Mouse (Mus musculus) C2C12 (cell line): Measurements from ENCODE around the gene Lpar1. TPM values are rescaled to one million over a fixed set of nuclear protein-coding genes. Genes with fewer than 3 reads are reported as not detected.

Source experiments
- H3K27me3 ChIP-seq: one replicate; pipeline ENCODE4 v1.6.1; 2011; ENCODE audit not compliant: control insufficient read depth, insufficient read depth, insufficient read length
- H3K36me3 ChIP-seq: one replicate; pipeline ENCODE4 v1.6.1; 2011; ENCODE audit not compliant: control insufficient read depth, insufficient read depth
- H3K4me3 ChIP-seq: one replicate; pipeline ENCODE4 v1.5.1; 2011; ENCODE audit warnings: mild to moderate bottlenecking, control low read depth; ENCODE audit not compliant: poor library complexity, insufficient read depth, severe bottlenecking
- H3K79me2 ChIP-seq: one replicate; pipeline ENCODE4 v1.6.1; 2011; ENCODE audit not compliant: control insufficient read depth, insufficient read depth
- H3K79me3 ChIP-seq: one replicate; pipeline ENCODE4 v1.6.1; 2011; ENCODE audit warnings: low read depth, control low read depth
- H3ac ChIP-seq: one replicate; pipeline ENCODE3; 2011; ENCODE audit warnings: low read depth; ENCODE audit not compliant: control insufficient read depth, insufficient read length
- CEBPB ChIP-seq: IDR thresholded peaks from one replicate; pipeline ENCODE4 v1.6.1; 2011; ENCODE audit warnings: low read depth, mild to moderate bottlenecking, control low read depth, moderate library complexity
- CTCF ChIP-seq: IDR thresholded peaks from one replicate; pipeline ENCODE4 v1.5.1; 2011; ENCODE audit not compliant: control insufficient read depth, insufficient read depth, insufficient read length
- FOSL1 ChIP-seq: IDR thresholded peaks from one replicate; pipeline ENCODE4 v1.8.0; 2011; ENCODE audit warnings: mild to moderate bottlenecking, low read length; ENCODE audit not compliant: poor library complexity, insufficient read depth, severe bottlenecking
- MAX ChIP-seq: IDR thresholded peaks from one replicate; pipeline ENCODE4 v1.6.1; 2011; ENCODE audit warnings: mild to moderate bottlenecking, control low read depth
- MYOD1 ChIP-seq: IDR thresholded peaks from one replicate; pipeline ENCODE4 v1.6.1; 2011; ENCODE audit warnings: low read depth; ENCODE audit not compliant: control insufficient read depth, insufficient read length
- MYOG ChIP-seq: IDR thresholded peaks from one replicate; pipeline ENCODE4 v1.6.1; 2011; ENCODE audit not compliant: control insufficient read depth, insufficient read length; ENCODE audit errors: extremely low read depth
- USF1 ChIP-seq: IDR thresholded peaks from one replicate; pipeline ENCODE4 v1.6.1; 2011; ENCODE audit warnings: low read depth, mild to moderate bottlenecking, control low read depth, moderate library complexity
- polyA plus RNA-seq: library from polyadenylated mRNA; unstranded; fragments of >200 nt; fragmentation: generic; extraction: Trizol; gene quantifications from one replicate; pipeline ENCODE4 v1.2.1, GENCODE M21; 2012; ENCODE audit warnings: missing spikeins

Lpar1 gene
- polyA plus RNA-seq, 1 experiment, result 14.4 TPM

GRCm38 (mm10) chr4:58540841-58541240, 12.9 kb downstream of the Lpar1 start:
- H3K36me3 ChIP-seq, result peaks cover 48% of the 10 kb centered on the region
- H3K79me3 ChIP-seq, result peaks cover 14% of the 10 kb centered on the region
- peaks cover 74% of the 10 kb centered on the region for H3K79me2 ChIP-seq
- TF ChIP-seq CEBPB (no peak), MYOG (no peak), FOSL1 (no peak), CTCF (no peak), MYOD1 (no peak), USF1 (no peak), MAX (no peak)
- H3ac ChIP-seq, result no peak overlapping the region
- no peak overlapping the region for H3K4me3 ChIP-seq
- H3K27me3 ChIP-seq, result no peaks in the 10 kb centered on the region

DNA sequence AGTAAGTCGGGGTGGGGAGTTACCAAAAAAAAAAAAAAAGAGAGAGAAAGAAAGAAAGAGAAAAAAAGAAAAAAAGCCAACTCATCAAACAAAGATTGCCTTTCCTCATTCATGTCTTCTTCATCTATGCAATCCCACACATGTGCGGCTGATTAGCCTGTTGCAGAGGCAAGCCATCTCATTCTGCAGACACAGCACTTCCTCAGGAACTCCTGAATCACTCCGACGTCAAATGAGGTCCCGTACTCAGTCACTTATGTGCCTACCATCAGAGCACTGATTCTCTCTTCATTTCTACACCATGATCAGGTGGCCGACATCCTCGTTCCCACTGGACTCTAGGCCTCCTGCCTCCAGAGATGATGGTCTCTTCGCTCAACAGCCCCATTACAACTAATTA, 13.3 kb downstream of the Lpar1 start:
- H3ac ChIP-seq, result no peak overlapping the region
- no peak overlapping the region for H3K4me3 ChIP-seq
- peaks cover 17% of the 10 kb centered on the region for H3K79me3 ChIP-seq
- TF ChIP-seq CTCF (no peak), MYOG (no peak), USF1 (no peak), MAX (no peak), MYOD1 (no peak)
- H3K79me2 ChIP-seq, result peaks cover 72% of the 10 kb centered on the region
- H3K27me3 ChIP-seq, result no peaks in the 10 kb centered on the region
- peaks cover 47% of the 10 kb centered on the region for H3K36me3 ChIP-seq

DNA sequence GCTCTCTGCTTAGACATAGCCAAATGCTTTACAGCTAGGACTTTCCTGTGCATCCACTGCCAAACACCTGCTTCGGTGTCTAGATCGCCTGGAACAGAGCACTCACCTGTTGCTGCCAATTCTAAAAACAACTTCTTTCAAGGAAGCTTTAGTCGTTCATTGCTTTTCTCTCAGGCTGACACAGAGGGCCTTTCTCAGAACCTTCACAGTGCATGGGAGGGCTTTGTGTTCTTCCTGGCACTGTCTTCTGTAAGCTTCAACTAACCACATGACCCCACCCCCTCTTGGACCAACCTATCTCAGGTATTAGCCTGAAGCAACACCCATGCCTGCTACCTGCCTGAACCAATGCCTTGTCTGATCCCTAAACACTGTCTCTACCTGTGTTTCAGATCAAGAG, 15.0 kb downstream of the Lpar1 start:
- H3K4me3 ChIP-seq, result no peak overlapping the region
- peaks cover 44% of the 10 kb centered on the region for H3K36me3 ChIP-seq
- H3ac ChIP-seq, result no peak overlapping the region
- no peaks in the 10 kb centered on the region for H3K27me3 ChIP-seq
- peaks cover 79% of the 10 kb centered on the region for H3K79me2 ChIP-seq
- H3K79me3 ChIP-seq, result peaks cover 24% of the 10 kb centered on the region
- TF ChIP-seq MYOD1 (no peak), MAX (no peak), CEBPB (no peak), CTCF (no peak)

- H3K36me3 ChIP-seq, result peaks cover 36% of the 10 kb centered on the region
- no peaks in the 10 kb centered on the region for H3K27me3 ChIP-seq
- H3ac ChIP-seq, result no peak overlapping the region
- TF ChIP-seq FOSL1 (no peak), MYOG (no peak), MYOD1 (no peak), MAX (no peak), CEBPB (no peak), USF1 (no peak), CTCF (no peak)
- H3K4me3 ChIP-seq, result no peak overlapping the region
- peaks cover 28% of the 10 kb centered on the region for H3K79me3 ChIP-seq
- peaks cover 76% of the 10 kb centered on the region for H3K79me2 ChIP-seq
These were observed 17.9 kb downstream of the Lpar1 start for GRCm38 (mm10) chr4:58535754-58536153.

- no peak overlapping the region for H3ac ChIP-seq
- no peaks in the 10 kb centered on the region for H3K27me3 ChIP-seq
- H3K36me3 ChIP-seq, result peaks cover 31% of the 10 kb centered on the region
- peaks cover 33% of the 10 kb centered on the region for H3K79me3 ChIP-seq
- TF ChIP-seq MYOG (no peak), FOSL1 (no peak), USF1 (no peak), MAX (no peak), MYOD1 (no peak), CEBPB (no peak), CTCF (no peak)
- peaks cover 81% of the 10 kb centered on the region for H3K79me2 ChIP-seq
- no peak overlapping the region for H3K4me3 ChIP-seq
These were observed 18.9 kb downstream of the Lpar1 start for GRCm38 (mm10) chr4:58534726-58535350.

GRCm38 (mm10) chr4:58534141-58534571, 19.5 kb downstream of the Lpar1 start:
- no peak overlapping the region for H3K4me3 ChIP-seq
- peaks cover 35% of the 10 kb centered on the region for H3K79me3 ChIP-seq
- TF ChIP-seq USF1 (no peak), CEBPB (no peak), MAX (no peak), CTCF (no peak)
- peaks cover 83% of the 10 kb centered on the region for H3K79me2 ChIP-seq
- H3K36me3 ChIP-seq, result peaks cover 31% of the 10 kb centered on the region
- no peaks in the 10 kb centered on the region for H3K27me3 ChIP-seq
- H3ac ChIP-seq, result no peak overlapping the region
